Mouse (Mus musculus): ENCODE measurements around the gene Slc25a5.
"Not testable (repeated sequence)": the region's sequence is repeated elsewhere in the genome, so short reads cannot be mapped to it uniquely, and the experiment has no call there.

Slc25a5 gene

DNA sequence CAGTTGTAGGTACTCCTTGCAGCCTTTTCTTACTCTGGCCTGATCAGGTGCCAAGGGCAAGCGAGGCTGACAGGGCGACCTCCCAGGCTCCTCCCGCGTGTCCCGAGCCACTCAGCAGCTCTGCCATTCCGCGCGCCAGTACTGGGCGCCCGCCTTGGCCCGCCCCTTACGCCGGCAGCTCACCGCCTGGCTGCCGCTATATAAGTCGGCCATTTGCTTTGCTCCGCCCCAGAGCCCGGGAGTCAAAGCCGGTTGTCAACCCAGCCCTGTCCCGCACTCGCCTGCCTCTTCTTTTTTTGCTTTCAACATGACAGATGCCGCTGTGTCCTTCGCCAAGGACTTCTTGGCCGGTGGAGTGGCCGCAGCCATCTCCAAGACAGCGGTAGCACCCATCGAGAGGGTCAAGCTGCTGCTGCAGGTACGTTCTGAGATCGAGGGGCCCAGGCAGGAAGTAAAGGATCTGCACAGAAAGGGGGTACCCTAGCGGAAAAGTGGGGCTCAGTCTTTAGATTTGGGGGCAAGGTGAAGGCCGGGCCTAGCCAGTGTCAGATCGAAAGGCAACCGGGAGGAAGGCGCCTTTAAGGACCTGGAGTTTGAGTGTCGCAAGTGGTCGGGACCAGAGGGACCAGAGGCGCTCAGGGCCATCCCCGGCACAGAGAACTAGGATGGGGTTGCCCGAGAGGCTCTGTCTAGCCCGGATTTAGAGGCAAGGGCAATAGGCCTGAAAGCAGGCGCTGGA, at the start of gene Slc25a5:
Slc25a5 (plus strand) TSS at position 228 of the 739 bp plus-strand sequence.
- DNase-seq (ENCODE audit: low read depth, low spot score) = peak; percentile 94

DNA sequence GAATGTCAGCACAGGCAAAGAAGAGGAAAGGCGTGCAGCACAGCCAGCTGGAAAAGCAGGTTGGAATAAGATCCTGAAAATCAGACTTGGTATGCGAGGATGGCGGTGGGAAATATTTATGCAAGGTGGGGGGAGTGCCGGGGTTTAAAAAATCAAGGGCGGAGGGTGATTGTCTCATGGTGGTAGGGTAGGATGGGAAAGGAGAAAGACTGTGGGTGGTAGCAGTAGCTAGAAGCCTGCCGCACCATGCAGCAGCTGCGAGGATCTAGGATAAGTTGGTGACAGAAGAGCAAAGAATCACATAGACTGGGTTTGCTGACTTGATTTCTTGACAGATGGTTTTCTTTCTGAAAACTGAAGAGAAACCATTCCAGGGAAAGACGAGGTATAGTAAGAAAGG, 48.7 kb upstream of the Slc25a5 start:
- DNase-seq (ENCODE audit: low read depth, low spot score) = peak; percentile 59

DNA sequence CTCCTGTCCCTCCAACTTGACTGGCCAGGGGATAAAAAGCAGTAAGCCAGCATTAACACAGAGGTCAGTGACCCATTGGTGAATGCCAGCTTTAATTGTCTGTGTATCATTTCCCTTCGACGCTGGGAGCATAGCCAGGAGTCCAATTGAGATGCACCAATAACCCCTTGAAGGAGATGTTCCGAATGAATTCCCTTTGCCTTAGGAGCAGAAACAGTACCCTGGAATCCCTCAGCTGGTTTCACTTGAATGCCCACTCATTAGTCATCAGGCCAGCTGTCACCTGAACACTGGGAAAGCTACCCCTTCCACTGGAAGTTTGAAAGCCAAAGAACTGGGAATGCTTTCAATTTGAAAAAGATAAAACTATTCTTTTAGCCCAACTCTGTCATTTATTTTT, 46.9 kb upstream of the Slc25a5 start:
- peak; percentile 54 for DNase-seq (ENCODE audit: low read depth, low spot score)

DNA sequence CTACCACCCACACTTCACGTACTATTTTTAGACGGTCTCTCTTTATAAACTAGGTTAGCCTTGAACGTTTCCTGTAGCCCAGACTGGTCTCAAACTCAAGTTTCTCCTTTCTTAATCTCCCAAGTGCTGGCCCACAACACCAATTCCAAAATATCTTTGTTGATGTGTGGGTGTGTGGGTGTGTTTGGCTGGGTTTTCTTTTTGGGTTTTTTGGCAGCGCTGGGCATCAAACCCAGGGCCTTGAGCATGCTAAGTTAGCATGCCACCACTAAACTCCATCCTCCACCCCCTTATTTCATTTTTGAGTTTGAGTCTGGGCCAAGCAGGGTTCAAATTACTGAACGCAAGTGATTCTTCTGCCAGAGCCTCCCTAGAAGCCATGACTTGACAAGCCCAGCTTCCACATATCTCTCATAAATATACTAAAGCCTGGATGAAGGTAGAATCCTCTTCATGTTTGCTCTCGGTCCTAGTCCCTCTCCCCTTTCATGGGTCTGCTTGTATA, 46.1 kb upstream of the Slc25a5 start:
- DNase-seq (ENCODE audit: low read depth, low spot score) = peak; percentile 49

DNA sequence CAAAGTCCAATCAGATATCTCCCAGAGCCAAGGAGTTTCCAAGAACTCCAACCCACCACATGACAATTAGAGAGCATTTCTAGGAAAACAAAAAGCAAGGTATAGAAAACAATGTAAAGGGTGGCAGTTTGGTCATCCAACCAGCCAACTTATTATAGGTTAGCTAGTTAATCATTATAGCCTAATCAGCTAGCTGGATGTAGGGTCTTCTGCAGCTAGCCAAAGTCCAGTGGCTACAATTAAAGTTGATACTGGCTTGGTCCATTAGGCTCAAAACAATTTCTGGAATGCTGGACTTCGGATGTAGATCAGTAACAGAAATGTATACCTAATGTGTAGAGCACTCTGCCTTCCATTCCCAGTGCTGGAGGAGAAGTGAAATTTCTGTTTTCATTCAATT, 44.9 kb upstream of the Slc25a5 start:
- DNase-seq (ENCODE audit: low read depth, low spot score) = no peak

DNA sequence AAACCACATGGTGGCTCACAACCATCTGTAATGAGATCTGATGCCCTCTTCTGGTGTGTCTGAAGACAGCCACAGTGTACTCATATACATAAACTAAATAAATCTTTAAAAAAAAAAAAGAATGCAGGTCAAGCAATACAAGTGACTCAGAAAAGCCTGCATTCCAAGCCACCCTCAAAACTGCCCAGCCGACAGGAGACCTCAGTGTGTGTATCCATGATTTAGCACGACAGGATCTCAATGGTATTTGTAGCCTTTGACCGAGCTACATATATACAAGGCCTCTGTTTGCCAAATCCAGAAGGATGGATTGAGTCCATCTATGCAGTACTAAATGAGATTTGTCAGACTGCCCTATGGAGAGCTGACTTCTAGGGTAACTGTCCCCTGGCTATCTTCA, 42.9 kb upstream of the Slc25a5 start:
- no peak for DNase-seq (ENCODE audit: low read depth, low spot score)

DNA sequence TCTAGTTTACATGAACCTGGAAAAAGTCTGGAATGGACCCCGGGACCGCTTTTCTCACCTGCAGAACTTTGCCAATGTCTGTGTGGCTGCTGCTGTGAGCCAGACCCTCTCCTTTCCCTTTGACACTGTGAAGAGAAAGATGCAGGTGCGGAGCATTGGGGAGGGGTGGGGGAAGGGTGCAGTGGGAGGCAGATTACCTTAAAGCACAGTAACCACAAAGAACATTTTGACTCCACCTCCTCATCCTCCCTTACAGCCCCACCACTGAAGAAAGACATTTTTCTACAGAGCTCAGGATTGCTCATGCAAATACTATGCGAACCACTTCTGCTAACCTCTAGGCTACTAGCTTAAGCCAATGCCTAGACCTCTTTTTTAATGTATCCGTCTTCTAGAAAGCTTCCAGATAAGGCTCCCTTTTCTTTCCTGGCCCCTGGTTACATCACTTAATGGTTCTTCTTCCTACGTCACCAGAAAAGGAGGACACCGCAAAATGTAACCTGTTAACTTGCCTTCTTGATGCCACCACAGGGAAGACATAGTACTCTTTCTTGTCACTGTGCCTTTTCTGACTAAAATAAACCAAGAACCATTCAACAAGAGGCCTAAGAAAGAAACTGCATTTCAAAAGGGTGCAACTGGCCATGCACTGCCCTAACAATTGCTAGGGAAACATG, 37.5 kb upstream of the Slc25a5 start:
- DNase-seq (ENCODE audit: low read depth, low spot score) = no peak

DNA sequence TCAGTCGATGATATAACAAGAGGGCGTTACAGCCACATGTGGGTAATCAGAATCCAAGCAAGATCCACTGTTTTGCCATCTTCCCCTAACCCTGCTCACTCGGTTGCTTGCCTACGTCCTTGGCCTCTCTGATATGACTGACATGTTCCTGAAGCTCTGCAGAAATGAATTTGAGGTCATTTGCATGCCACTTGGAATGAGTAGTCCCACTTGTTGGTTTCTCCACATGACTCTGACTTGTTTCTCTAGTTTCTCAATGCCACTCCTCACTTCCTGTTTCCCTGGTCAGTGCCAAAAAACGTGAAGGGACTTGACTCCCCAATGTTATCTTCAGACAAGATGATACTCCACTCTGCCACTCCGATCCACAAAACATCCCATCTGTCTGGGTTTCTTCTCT, 36.9 kb upstream of the Slc25a5 start:
- DNase-seq (ENCODE audit: low read depth, low spot score) = no peak

DNA sequence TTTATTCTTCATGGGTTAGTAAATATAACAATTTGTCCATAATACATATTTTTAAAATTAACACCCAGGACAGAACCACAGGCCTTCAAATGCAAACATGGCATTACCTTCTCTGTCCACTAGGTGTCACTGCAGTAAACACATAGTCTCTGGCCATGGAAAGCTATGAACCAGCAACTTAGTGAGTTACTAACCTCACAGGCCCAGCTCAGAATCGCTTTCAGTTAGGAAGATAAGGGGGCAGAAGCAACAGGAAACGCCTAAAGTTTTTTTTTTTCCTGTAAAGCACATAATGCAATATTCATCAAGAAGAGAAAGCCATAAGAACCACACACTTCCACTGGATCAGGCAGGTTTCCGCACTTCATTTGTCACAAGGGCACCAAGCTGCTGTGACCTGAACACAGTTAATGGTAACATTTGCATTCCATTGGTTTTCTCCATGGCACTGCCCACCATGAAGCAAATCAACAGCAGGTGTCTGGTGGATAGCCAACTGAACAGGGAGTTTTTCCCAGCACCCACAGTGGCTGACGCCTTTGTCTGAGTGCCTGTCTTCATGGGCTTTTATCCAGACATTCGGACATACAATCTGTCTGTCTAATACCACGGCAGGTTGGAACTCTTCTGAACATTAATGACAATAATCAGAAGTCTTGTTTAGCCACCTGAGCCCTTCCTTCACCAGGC, 34.4 kb upstream of the Slc25a5 start:
- DNase-seq (ENCODE audit: low read depth, low spot score) = peak; percentile 74

DNA sequence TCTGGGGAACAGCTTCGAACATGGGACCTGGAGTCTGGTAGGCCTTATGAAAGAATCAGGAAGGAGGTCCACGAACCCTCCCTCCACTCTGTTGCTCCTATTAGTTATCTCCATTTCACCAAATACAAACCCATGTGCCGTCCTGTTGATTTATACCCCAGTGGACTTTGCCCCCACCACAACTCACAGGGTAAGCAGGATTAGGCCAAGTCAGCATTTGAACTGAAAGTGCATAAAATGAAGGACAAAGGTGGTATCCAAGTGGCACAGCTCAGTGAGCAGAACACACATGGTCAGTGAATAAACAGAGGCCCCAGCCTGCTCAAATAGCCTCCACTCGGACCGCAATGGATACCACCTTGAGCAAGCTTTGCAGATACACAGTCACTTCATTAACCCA, 33.2 kb upstream of the Slc25a5 start:
- no peak for DNase-seq (ENCODE audit: low read depth, low spot score)

DNA sequence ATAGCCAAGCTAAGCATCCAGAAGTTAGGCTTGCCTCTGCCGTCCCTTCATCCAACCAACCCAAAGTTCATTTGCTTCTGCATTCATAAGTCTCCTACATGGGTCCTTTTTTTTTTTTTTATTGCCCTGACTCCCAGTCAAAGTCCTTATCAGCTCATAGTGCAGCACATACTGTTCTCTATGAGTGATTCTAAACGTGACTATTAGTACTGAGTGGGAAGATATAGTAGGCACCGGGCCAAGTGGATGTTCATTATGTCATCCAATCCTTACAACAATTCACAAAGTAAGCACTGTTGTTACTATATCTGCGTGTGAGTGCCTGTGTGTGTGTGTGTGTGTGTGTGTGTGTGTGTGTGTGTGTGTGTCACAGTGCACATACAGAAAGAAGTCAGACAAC, 32.6 kb upstream of the Slc25a5 start:
- DNase-seq (ENCODE audit: low read depth, low spot score) = no peak

DNA sequence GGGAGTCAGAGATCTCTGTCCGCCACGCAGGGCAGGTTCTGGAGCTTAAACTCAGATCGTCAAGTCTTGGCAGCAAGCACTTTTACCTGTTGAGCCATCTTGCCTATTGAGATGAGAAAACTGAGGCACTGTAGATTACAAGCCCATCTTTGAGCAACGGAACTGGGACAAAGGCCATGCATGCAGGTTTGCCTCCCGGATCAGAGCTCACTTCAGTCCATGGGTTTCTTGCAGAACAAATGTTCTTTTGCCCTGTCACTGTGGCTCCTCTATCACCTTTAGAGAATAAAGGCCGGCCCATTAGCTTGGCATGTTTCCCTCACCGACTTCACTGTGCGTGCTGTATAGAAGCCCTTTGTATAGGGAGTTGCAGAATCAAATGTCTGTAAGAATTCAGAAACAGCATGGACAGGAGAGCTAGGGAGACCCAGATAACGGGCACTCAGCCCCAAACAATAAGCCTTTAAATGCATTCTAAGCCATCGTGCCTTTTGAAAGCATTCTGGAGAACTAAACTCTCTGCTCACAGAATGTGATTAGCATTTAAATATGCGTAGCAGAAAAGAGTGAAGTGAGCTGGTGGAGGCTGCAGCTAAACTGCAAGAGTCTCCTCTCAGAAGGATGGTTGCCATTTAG, 32.0 kb upstream of the Slc25a5 start:
- DNase-seq (ENCODE audit: low read depth, low spot score) = no peak

DNA sequence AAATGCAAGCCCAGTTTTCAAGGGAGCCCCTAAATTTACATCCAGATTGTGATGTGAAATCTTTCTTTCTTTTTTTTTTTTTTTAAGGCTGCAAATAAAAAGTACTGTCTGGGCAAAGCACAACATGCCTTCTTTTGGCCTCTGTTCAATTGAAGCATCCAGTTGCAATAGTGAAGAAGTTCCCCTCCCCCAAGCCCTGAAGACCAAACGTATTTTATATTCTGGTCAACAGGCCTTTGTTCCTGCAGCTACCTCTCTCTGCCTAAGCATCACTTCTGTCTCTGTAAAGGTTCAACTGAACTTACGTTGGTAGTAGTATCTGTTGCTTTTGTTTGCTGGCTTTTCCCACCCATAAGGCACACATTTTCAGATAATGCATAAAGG, 31.5 kb upstream of the Slc25a5 start:
- no peak for DNase-seq (ENCODE audit: low read depth, low spot score)

DNA sequence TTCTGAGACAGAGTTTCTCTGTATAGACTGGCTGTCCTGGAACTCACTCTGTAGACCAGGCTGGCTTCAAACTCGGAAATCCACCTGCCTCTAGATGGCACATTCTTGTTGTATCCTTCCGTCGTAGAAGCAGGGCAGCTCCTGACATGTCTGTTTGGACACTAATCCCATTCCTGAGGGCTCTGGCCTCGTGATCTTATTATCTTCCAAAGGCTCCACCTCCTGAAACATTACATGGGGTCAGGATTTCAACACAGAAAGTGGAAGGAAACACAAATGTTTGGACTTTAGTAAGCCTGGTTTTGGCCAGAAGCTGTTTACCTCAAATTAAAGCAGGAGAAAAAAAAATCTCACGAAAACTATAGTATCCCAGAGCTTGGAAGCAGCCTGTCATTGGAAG, 28.1 kb upstream of the Slc25a5 start:
- no peak for DNase-seq (ENCODE audit: low read depth, low spot score)

DNA sequence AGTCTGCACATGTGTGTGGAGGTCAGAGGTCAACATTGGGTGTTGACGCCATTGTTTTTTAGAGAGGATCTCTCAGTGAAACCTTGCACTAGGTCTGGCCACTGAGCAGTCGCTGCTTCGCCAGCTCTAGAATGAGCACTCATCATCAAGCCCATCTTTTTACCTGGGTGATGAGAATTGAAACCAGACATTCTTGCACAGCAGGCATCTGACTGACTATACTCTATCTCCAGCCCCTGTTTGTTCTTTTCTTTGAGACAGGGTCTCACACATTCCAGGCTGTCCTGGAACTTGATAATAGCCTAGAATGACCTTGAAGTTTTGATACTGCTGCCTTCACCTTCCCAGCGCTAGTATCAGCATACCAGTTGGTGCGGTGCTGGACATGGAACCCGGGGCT, 22.9 kb upstream of the Slc25a5 start:
- DNase-seq (ENCODE audit: low read depth, low spot score) = no peak

DNA sequence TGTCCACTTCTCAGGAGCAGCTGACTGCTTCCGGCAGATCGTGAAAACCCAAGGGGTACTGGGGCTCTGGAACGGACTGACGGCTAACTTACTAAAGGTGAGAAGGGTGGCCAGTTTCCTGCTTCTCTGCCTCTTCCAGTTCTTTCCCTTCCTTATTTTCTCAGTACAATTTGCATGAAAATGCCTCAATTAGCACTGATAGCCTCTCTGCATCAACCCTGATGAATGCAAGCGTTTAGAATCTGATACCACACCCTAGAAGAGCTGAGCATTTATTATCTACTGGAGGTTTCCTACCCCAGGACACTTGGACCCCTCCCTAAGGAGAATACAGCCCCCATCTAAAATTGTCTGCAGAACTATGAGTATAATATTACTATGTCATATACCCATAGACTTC, 19.9 kb upstream of the Slc25a5 start:
- no peak for DNase-seq (ENCODE audit: low read depth, low spot score)

DNA sequence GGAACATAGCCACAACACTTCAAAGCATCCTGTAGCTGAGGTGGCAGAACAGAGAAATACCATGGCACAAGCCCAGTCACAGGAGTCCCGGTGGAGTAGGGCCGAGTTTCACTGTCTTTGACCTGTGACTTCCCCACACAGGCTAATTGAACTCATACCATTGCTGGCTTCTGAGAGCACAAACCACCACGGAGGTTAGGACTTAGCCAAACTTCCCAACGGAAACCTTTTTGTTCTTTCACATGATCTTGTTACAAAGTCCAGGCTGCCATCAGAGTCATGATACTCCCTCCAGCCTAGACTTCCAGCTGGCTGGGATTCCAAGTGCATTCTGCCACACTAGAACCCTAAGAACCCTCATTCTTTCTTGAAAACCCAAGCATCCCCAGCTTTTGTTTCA, 17.8 kb upstream of the Slc25a5 start:
- no peak for DNase-seq (ENCODE audit: low read depth, low spot score)

DNA sequence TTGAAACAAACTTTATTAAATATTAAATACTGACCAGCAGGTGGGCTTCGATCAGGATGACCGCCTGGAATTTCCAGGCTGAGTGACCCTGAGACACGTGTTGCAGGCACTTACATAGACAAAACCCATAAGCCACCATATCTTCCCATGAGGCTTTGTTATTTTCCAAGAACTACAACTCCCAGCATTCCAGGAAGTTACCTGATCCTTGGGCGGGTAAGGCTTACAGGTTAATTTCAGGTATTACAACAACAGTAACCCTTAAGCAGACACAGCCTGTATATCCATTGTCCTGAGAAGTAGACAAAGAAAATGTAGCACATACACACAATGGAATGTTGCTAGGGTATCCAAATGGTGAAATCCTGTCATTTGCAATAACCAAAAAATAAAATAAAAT, 6.1 kb upstream of the Slc25a5 start:
- no peak for DNase-seq (ENCODE audit: low read depth, low spot score)

DNA sequence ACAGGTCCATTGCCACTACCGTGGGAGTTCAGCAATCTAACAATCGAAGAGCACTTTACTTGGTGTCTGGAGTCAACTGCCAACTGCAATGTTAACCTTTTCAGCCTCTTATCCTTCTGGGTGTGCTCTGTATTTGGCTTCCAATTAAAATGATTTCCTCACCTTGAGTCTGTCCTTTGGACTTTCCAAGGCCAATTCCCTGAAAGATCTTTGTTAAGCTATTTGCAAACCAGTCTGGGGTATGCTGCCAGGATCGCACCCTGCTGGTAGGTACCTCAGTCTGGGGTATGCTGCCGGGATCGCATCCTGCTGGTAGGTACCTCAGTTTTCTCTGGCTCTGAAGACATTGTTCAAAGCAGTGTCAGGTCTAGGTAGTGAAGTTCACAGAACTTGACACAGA, 880 bp upstream of the Slc25a5 start:
- no peak for DNase-seq (ENCODE audit: low read depth, low spot score)

DNA sequence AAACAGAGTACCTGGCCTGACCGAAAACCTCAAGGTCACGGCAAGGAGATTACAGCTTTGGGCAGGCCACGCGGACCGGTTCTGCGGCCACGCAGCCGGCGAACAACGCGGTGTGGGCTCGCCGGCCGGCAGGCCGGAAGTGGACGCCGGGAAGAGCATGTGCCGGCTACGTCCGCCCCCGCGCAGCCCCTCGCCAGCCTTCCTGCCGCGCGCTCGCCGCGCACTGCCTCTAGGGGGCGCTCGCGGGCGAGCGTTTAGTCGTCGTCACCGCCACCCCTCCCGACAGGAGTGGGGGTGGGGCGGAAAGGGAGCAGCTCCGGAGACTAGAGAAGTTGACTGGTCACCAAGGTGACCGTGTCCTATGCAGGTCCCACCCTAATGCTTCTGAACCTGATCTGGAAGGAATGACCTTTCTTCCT, 721 bp downstream of the Slc25a5 start:
- DNase-seq (ENCODE audit: low read depth, low spot score) = peak; percentile 85

DNA sequence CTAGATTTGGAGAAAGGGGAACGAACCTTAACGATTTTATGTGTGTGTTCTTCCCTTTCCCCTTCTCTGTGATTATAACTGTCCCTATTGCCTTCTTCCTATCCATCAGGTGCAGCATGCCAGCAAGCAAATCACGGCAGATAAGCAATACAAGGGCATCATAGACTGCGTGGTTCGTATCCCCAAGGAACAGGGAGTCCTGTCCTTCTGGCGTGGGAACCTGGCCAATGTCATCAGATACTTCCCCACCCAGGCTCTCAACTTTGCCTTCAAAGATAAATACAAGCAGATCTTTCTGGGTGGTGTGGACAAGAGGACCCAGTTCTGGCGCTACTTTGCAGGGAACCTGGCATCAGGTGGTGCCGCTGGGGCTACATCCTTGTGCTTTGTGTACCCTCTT, 1.3 kb downstream of the Slc25a5 start:
- not testable (repeated sequence) for DNase-seq (ENCODE audit: low read depth, low spot score)

Measured in brain, adult 2 months (tissue).